Mouse (Mus musculus): Measurements from ENCODE around the gene Dis3l2.

DNA sequence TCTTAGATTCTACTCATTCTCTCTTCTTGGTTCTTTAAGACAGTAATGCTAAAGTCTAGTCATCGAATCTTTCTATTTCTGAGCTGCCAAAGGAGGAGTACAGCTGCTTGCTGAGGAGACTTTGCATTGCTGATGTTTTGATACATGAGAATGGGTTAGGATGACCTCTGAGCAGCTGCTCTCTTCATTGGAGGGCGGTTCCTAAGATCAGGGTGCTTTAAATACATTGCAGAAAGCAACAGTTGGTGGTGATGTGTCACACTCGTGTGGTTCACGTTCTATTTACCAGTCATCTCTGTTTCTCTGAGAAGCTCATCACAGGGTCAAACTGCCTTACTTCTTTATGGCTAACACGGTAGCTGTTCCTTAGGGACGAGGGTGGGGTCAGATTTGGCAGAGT is 54.5 kb downstream of the Dis3l2 start:
- TF ChIP-seq EP300 (IDR thresholded peaks at IDR 0.05; ENCODE audit: low read depth) (no peak), CTCF (IDR thresholded peaks at IDR 0.05; ENCODE audit: low read depth) (no peak)
